ENCODE assay signal across 20 mouse cellular contexts in the genomic region with DNA sequence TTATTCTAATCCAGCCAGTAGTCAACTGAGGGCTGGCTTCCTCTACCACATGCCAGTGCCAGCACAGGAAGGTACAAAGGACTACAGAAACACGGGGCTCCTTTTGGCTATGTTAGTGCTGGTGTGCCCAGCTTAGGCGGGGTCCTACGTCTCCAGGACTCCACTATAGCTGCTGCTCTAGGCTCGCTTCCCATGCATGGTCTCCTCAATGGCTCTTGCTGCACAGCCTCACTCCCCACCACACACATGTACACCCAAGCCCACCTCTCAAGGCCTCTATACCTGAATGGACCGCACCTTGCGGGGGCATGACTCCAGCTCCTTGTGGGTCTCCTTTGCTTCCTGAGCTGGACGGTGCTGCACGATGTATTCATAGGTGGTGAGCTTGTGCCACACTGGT. TPM values are rescaled to one million over a fixed set of nuclear protein-coding genes. Genes with fewer than 3 reads are reported as not detected.
"Had no signal": no experiment of that assay in that cellular context is flagged by ENCODE, and none has a peak within 500 bp of the region (broad histone marks: within the 10 kb centered on the region; RNA-seq: fewer than 3 reads in every experiment).

No protein-coding gene starts in this region.

- H3K4me2 ChIP-seq: kidney, embryonic 15.5 days; limb, embryonic 12.5 days; liver, embryonic 12.5 days; liver, embryonic 15.5 days; lung, embryonic 15.5 days; neural tube, embryonic 12.5 days; neural tube, embryonic 15.5 days; stomach, embryonic 15.5 days had no signal

- DNase-seq: kidney, adult 11 months; kidney, adult 8-10 months; kidney, postnatal 36 days; layer of hippocampus, postnatal 36 days; liver; lung, adult 18-20 months; right cerebral cortex, adult 18-20 months; right cerebral cortex, postnatal 14 days; spleen, adult 18-20 months; thymus, postnatal 25 days had no signal

- ATAC-seq: liver, embryonic 12.5 days had no signal

- H3K36me3 ChIP-seq: liver, embryonic 12.5 days; liver, embryonic 15.5 days had no signal

- H3K9me3 ChIP-seq: kidney, embryonic 15.5 days; limb, embryonic 12.5 days; liver, embryonic 12.5 days; liver, embryonic 15.5 days; lung, embryonic 15.5 days; neural tube, embryonic 12.5 days; neural tube, embryonic 15.5 days; stomach, embryonic 15.5 days had no signal

- H3K4me3 ChIP-seq: kidney, embryonic 15.5 days; left cerebral cortex, adult 2 months; limb, embryonic 12.5 days; liver, embryonic 12.5 days; liver, embryonic 15.5 days; lung, embryonic 15.5 days; neural tube, embryonic 12.5 days; neural tube, embryonic 15.5 days; stomach, embryonic 15.5 days had no signal

- H3K9ac ChIP-seq: kidney, embryonic 15.5 days; limb, embryonic 12.5 days; liver, embryonic 12.5 days; liver, embryonic 15.5 days; lung, embryonic 15.5 days; neural tube, embryonic 15.5 days; stomach, embryonic 15.5 days had no signal

- H3K27ac ChIP-seq: limb, embryonic 12.5 days; liver, embryonic 12.5 days; liver, embryonic 15.5 days; macrophage; neural tube, embryonic 12.5 days; neural tube, embryonic 15.5 days; stomach, embryonic 15.5 days had no signal

RNA-seq across cellular contexts. Expression of a gene that starts 42.8 kb away (rescaled TPM):
- polyA plus RNA-seq: macrophage had no signal
